Mouse (Mus musculus) kidney, adult 2 months (tissue): ENCODE measurements around the gene Pum1. TPM values are rescaled to one million over a fixed set of nuclear protein-coding genes. Genes with fewer than 3 reads are reported as not detected.
"Not testable (repeated sequence)": the region's sequence is repeated elsewhere in the genome, so short reads cannot be mapped to it uniquely, and the experiment has no call there.

Experiments used
- DNase-seq: peaks from one replicate; pipeline ENCODE4 v3.0.0; 2021
- H3K27ac ChIP-seq: fragments of 200-500 bp; 2 replicates; pipeline ENCODE4 v1.5.1; 2012; ENCODE audit warnings: low read depth, low read length, control low read depth, inconsistent platforms; ENCODE audit not compliant: insufficient read depth
- H3K27me3 ChIP-seq: fragments of 200-500 bp; replicated peaks from 2 replicates; pipeline ENCODE4 v1.6.1; 2012; ENCODE audit warnings: mild to moderate bottlenecking, moderate library complexity, low read length, inconsistent platforms; ENCODE audit not compliant: control insufficient read depth, insufficient read depth
- H3K36me3 ChIP-seq: fragments of 200-500 bp; 2 replicates; pipeline ENCODE4 v1.6.1; 2012; ENCODE audit warnings: mild to moderate bottlenecking, moderate library complexity, low read length, inconsistent platforms; ENCODE audit not compliant: control insufficient read depth, insufficient read depth
- H3K4me1 ChIP-seq: fragments of 200-500 bp; 2 replicates; pipeline ENCODE4 v1.6.1; 2011; ENCODE audit warnings: low read length; ENCODE audit not compliant: control insufficient read depth, insufficient read depth
- H3K4me3 ChIP-seq: fragments of 200-500 bp; 2 replicates; pipeline ENCODE4 v1.5.1; 2011; ENCODE audit warnings: mild to moderate bottlenecking, low read depth, low read length, control low read depth; ENCODE audit not compliant: insufficient read depth
- CTCF ChIP-seq: fragments of 200-500 bp; conservative IDR thresholded peaks from 2 replicates; pipeline ENCODE4 v1.5.1; 2011; ENCODE audit warnings: low read depth, mild to moderate bottlenecking, control low read depth, low read length, moderate library complexity, mixed read lengths; ENCODE audit not compliant: insufficient read depth, insufficient read length
- POLR2A ChIP-seq: fragments of 200-500 bp; IDR thresholded peaks from one replicate; pipeline ENCODE4 v1.6.1; 2011; ENCODE audit warnings: low read depth, low read length, control low read depth
- WGBS: fragments of 180-500 bp; shearing (Covaris S2); methylation state at CpG from one replicate; pipeline ENCODE4 v1.1.7; 2018; 5-methylcytosine and 5-hydroxymethylcytosine counted together
- polyA plus RNA-seq: library from polyadenylated mRNA; depleted of rRNA; stranded (reverse); fragments of >200 nt; gene quantifications from 2 replicates; pipeline ENCODE4 v1.2.3, GENCODE M21; 2012

The Pum1 gene
- polyA plus RNA-seq, 1 experiment, result 45.9 TPM

GRCm38 (mm10) chr4:130660106-130660505 lies 3.0 kb upstream of the Pum1 start:
- DNase-seq, result no peak
- no peak overlapping the region for H3K27ac ChIP-seq
- no peak for TF ChIP-seq CTCF
- TF ChIP-seq POLR2A, result no peak
- 88% methylated on average over 2 of the region's 2 CpGs for WGBS
- no peaks in the 10 kb centered on the region; the same call in 1 of the 2 replicates for H3K4me1 ChIP-seq
- H3K27me3 ChIP-seq, result no peaks in the 10 kb centered on the region
- H3K36me3 ChIP-seq, result no peaks in the 10 kb centered on the region
- H3K4me3 ChIP-seq, result no peak overlapping the region

- H3K4me1 ChIP-seq, result peaks cover 5% of the 10 kb centered on the region
- no peaks in the 10 kb centered on the region for H3K27me3 ChIP-seq
- no peak overlapping the region for H3K27ac ChIP-seq
- no peaks in the 10 kb centered on the region for H3K36me3 ChIP-seq
- H3K4me3 ChIP-seq, result no peak overlapping the region
- 90% methylated on average over 3 of the region's 3 CpGs for WGBS
- DNase-seq, result no peak
- TF ChIP-seq CTCF, result no peak
- TF ChIP-seq POLR2A, result no peak
Measured at GRCm38 (mm10) chr4:130661151-130661550, 2.0 kb upstream of the Pum1 start.

- not testable (repeated sequence) for H3K27ac ChIP-seq, H3K4me1 ChIP-seq, H3K27me3 ChIP-seq, H3K36me3 ChIP-seq, DNase-seq, H3K4me3 ChIP-seq
- WGBS, result 80% methylated on average over 1 of the region's 1 CpGs
Measured at GRCm38 (mm10) chr4:130662305-130662704, 816 bp upstream of the Pum1 start.

- peak; percentile 25 for DNase-seq
- TF ChIP-seq CTCF, result no peak
- no peak for TF ChIP-seq POLR2A
- no peaks in the 10 kb centered on the region for H3K27me3 ChIP-seq
- under 1% methylated on average over 22 of the region's 22 CpGs for WGBS
- peak overlapping the region; percentile 91 for H3K4me3 ChIP-seq
- H3K36me3 ChIP-seq, result no peaks in the 10 kb centered on the region
- peaks cover 21% of the 10 kb centered on the region for H3K4me1 ChIP-seq
- H3K27ac ChIP-seq, result peak overlapping the region; percentile 71
Measured at GRCm38 (mm10) chr4:130663810-130664401, 785 bp downstream of the Pum1 start.

GRCm38 (mm10) chr4:130664414-130665029 lies 1.4 kb downstream of the Pum1 start:
- no peak for TF ChIP-seq CTCF
- TF ChIP-seq POLR2A, result no peak
- 3% methylated on average over 7 of the region's 7 CpGs for WGBS
- peaks cover 23% of the 10 kb centered on the region for H3K4me1 ChIP-seq
- no peaks in the 10 kb centered on the region for H3K36me3 ChIP-seq
- H3K27ac ChIP-seq, result peak overlapping the region; percentile 71
- peak overlapping the region; percentile 91 for H3K4me3 ChIP-seq
- H3K27me3 ChIP-seq, result no peaks in the 10 kb centered on the region
- no peak for DNase-seq

- TF ChIP-seq POLR2A (no peak), CTCF (no peak)
- H3K36me3 ChIP-seq, result no peaks in the 10 kb centered on the region
- peaks cover 23% of the 10 kb centered on the region for H3K4me1 ChIP-seq
- H3K27ac ChIP-seq, result no peak overlapping the region
- no peak overlapping the region for H3K4me3 ChIP-seq
- 0% methylated on average over 1 of the region's 1 CpGs for WGBS
- DNase-seq, result no peak
- H3K27me3 ChIP-seq, result no peaks in the 10 kb centered on the region
Measured at GRCm38 (mm10) chr4:130665176-130665575, 2.1 kb downstream of the Pum1 start.

- TF ChIP-seq CTCF (no peak), POLR2A (no peak)
- Histone ChIP-seq H3K27me3 (no peaks in the 10 kb centered on the region), H3K4me1 (peaks cover 30% of the 10 kb centered on the region), H3K27ac (peak overlapping the region; percentile 34; the same call in 1 of the 2 replicates), H3K36me3 (no peaks in the 10 kb centered on the region), H3K4me3 (no peak overlapping the region)
- 44% methylated on average over 2 of the region's 2 CpGs for WGBS
- peak; percentile 23 for DNase-seq
Measured at GRCm38 (mm10) chr4:130667686-130668085, 4.6 kb downstream of the Pum1 start.
